Mouse (Mus musculus): Measurements from ENCODE around the gene Rad1. TPM values are rescaled to one million over a fixed set of nuclear protein-coding genes. Genes with fewer than 3 reads are reported as not detected.

The Rad1 gene
- polyA plus RNA-seq, 1 experiment from 2014 or later = 13.5 TPM

- Histone ChIP-seq H3K9ac (replicated peaks; ENCODE audit: low read length) (no peak overlapping the region), H3K9me3 (ENCODE audit: control insufficient read depth, low read length) (no peaks in the 10 kb centered on the region), H3K4me2 (ENCODE audit: low read length) (peak overlapping the region; percentile 83; the same call in 1 of the 2 replicates), H3K27me3 (ENCODE audit: control insufficient read depth, insufficient read depth, low read length) (no peaks in the 10 kb centered on the region), H3K36me3 (ENCODE audit: control insufficient read depth, insufficient read depth, low read length) (no peaks in the 10 kb centered on the region), H3K4me1 (ENCODE audit: control insufficient read depth, insufficient read depth, low read length) (peaks cover 12% of the 10 kb centered on the region; the same call in 1 of the 2 replicates), H3K4me3 (replicated peaks; ENCODE audit: low read depth, low read length) (no peak overlapping the region), H3K27ac (replicated peaks; ENCODE audit: low read depth, low read length) (no peak overlapping the region)
- DNase-seq (no peak), ATAC-seq (ENCODE audit: low FRiP score, low TSS enrichment) (no peak)
- 92% methylated on average over 3 of the region's 3 CpGs for WGBS
Observed at GRCm38 (mm10) chr15:10468761-10469160, 17.1 kb upstream of the Rad1 start.

- no peaks in the 10 kb centered on the region for H3K9me3 ChIP-seq (ENCODE audit: control insufficient read depth, low read length)
- peaks cover 12% of the 10 kb centered on the region; the same call in 1 of the 2 replicates for H3K4me1 ChIP-seq (ENCODE audit: control insufficient read depth, insufficient read depth, low read length)
- ATAC-seq (ENCODE audit: low FRiP score, low TSS enrichment) (peak; percentile 9), DNase-seq (peak; percentile 67)
- H3K9ac ChIP-seq (replicated peaks; ENCODE audit: low read length) = peak overlapping the region; percentile 87
- under 1% methylated on average over 39 of the region's 40 CpGs for WGBS
- peak overlapping the region; percentile 88 for H3K27ac ChIP-seq (replicated peaks; ENCODE audit: low read depth, low read length)
- peak overlapping the region; percentile 86 for H3K4me3 ChIP-seq (replicated peaks; ENCODE audit: low read depth, low read length)
- no peaks in the 10 kb centered on the region for H3K27me3 ChIP-seq (ENCODE audit: control insufficient read depth, insufficient read depth, low read length)
- 0 out of 2 replicates have a peak, but pooled peaks cover 4% of the 10 kb centered on the region for H3K36me3 ChIP-seq (ENCODE audit: control insufficient read depth, insufficient read depth, low read length)
- H3K4me2 ChIP-seq (ENCODE audit: low read length) = peak overlapping the region; percentile 83
Observed at GRCm38 (mm10) chr15:10469641-10470150, 16.1 kb upstream of the Rad1 start.

- H3K4me2 ChIP-seq (ENCODE audit: low read length) = peak within 1 kb of the TSS; percentile 83
- no peaks in the 10 kb centered on the region for H3K27me3 ChIP-seq (ENCODE audit: control insufficient read depth, insufficient read depth, low read length)
- DNase-seq = peak; percentile 93
- H3K36me3 ChIP-seq (ENCODE audit: control insufficient read depth, insufficient read depth, low read length) = peaks cover 7% of the 10 kb centered on the region
- ATAC-seq (ENCODE audit: low FRiP score, low TSS enrichment) = peak; percentile 97
- WGBS = under 1% methylated on average over 86 of the region's 87 CpGs
- peak within 1 kb of the TSS; percentile 86 for H3K4me3 ChIP-seq (replicated peaks; ENCODE audit: low read depth, low read length)
- H3K4me1 ChIP-seq (ENCODE audit: control insufficient read depth, insufficient read depth, low read length) = peaks cover 12% of the 10 kb centered on the region; the same call in 1 of the 2 replicates
- H3K9ac ChIP-seq (replicated peaks; ENCODE audit: low read length) = peak within 1 kb of the TSS; percentile 87
- peak within 1 kb of the TSS; percentile 88 for H3K27ac ChIP-seq (replicated peaks; ENCODE audit: low read depth, low read length)
- no peaks in the 10 kb centered on the region for H3K9me3 ChIP-seq (ENCODE audit: control insufficient read depth, low read length)
Observed at GRCm38 (mm10) chr15:10470151-10470831, 15.5 kb upstream of the Rad1 start, which contains the start of gene Dnajc21. Gene Dnajc21 (minus strand): TSS chr15:10470516.

GRCm38 (mm10) chr15:10470941-10471340 is 14.9 kb upstream of the Rad1 start:
- WGBS = 8% methylated on average over 3 of the region's 3 CpGs
- Histone ChIP-seq H3K4me3 (replicated peaks; ENCODE audit: low read depth, low read length) (peak overlapping the region; percentile 86), H3K4me2 (ENCODE audit: low read length) (peak overlapping the region; percentile 83), H3K36me3 (ENCODE audit: control insufficient read depth, insufficient read depth, low read length) (peaks cover 13% of the 10 kb centered on the region), H3K4me1 (ENCODE audit: control insufficient read depth, insufficient read depth, low read length) (peaks cover 12% of the 10 kb centered on the region; the same call in 1 of the 2 replicates), H3K27me3 (ENCODE audit: control insufficient read depth, insufficient read depth, low read length) (no peaks in the 10 kb centered on the region), H3K9me3 (ENCODE audit: control insufficient read depth, low read length) (no peaks in the 10 kb centered on the region), H3K9ac (replicated peaks; ENCODE audit: low read length) (peak overlapping the region; percentile 87; the same call in 1 of the 2 replicates), H3K27ac (replicated peaks; ENCODE audit: low read depth, low read length) (no peak overlapping the region; the same call in 1 of the 2 replicates)
- DNase-seq (no peak), ATAC-seq (ENCODE audit: low FRiP score, low TSS enrichment) (peak; percentile 9)

GRCm38 (mm10) chr15:10486365-10486839 is 584 bp downstream of the Rad1 start:
- peak; percentile 32 for ATAC-seq (ENCODE audit: low FRiP score, low TSS enrichment)
- Histone ChIP-seq H3K36me3 (ENCODE audit: control insufficient read depth, insufficient read depth, low read length) (peaks cover 33% of the 10 kb centered on the region), H3K9ac (replicated peaks; ENCODE audit: low read length) (peak overlapping the region; percentile 70), H3K9me3 (ENCODE audit: control insufficient read depth, low read length) (no peaks in the 10 kb centered on the region), H3K4me2 (ENCODE audit: low read length) (peak overlapping the region; percentile 84), H3K4me1 (ENCODE audit: control insufficient read depth, insufficient read depth, low read length) (peaks cover 13% of the 10 kb centered on the region), H3K27ac (replicated peaks; ENCODE audit: low read depth, low read length) (peak overlapping the region; percentile 75), H3K4me3 (replicated peaks; ENCODE audit: low read depth, low read length) (peak overlapping the region; percentile 82), H3K27me3 (ENCODE audit: control insufficient read depth, insufficient read depth, low read length) (no peaks in the 10 kb centered on the region)
- no peak for DNase-seq
- WGBS = 1% methylated on average over 18 of the region's 18 CpGs

GRCm38 (mm10) chr15:10487246-10487645 is 1.4 kb downstream of the Rad1 start:
- H3K4me2 ChIP-seq (ENCODE audit: low read length) = peak overlapping the region; percentile 84
- H3K4me1 ChIP-seq (ENCODE audit: control insufficient read depth, insufficient read depth, low read length) = peaks cover 13% of the 10 kb centered on the region
- peaks cover 32% of the 10 kb centered on the region for H3K36me3 ChIP-seq (ENCODE audit: control insufficient read depth, insufficient read depth, low read length)
- ATAC-seq (ENCODE audit: low FRiP score, low TSS enrichment) = no peak
- no peaks in the 10 kb centered on the region for H3K9me3 ChIP-seq (ENCODE audit: control insufficient read depth, low read length)
- no peak overlapping the region for H3K27ac ChIP-seq (replicated peaks; ENCODE audit: low read depth, low read length)
- peak; percentile 9 for DNase-seq
- H3K4me3 ChIP-seq (replicated peaks; ENCODE audit: low read depth, low read length) = no peak overlapping the region
- H3K27me3 ChIP-seq (ENCODE audit: control insufficient read depth, insufficient read depth, low read length) = no peaks in the 10 kb centered on the region
- 0 out of 2 replicates have a peak overlapping the region, but pooled peaks have one; percentile 70 for H3K9ac ChIP-seq (replicated peaks; ENCODE audit: low read length)
- WGBS = 70% methylated on average over 2 of the region's 2 CpGs

GRCm38 (mm10) chr15:10490101-10490500 is 4.3 kb downstream of the Rad1 start:
- Histone ChIP-seq H3K27me3 (ENCODE audit: control insufficient read depth, insufficient read depth, low read length) (no peaks in the 10 kb centered on the region), H3K9me3 (ENCODE audit: control insufficient read depth, low read length) (no peaks in the 10 kb centered on the region), H3K27ac (replicated peaks; ENCODE audit: low read depth, low read length) (no peak overlapping the region), H3K4me2 (ENCODE audit: low read length) (no peak overlapping the region), H3K4me3 (replicated peaks; ENCODE audit: low read depth, low read length) (no peak overlapping the region), H3K9ac (replicated peaks; ENCODE audit: low read length) (no peak overlapping the region), H3K36me3 (ENCODE audit: control insufficient read depth, insufficient read depth, low read length) (peaks cover 29% of the 10 kb centered on the region), H3K4me1 (ENCODE audit: control insufficient read depth, insufficient read depth, low read length) (peaks cover 10% of the 10 kb centered on the region)
- ATAC-seq (ENCODE audit: low FRiP score, low TSS enrichment) (no peak), DNase-seq (no peak)
- 93% methylated on average over 5 of the region's 5 CpGs for WGBS

GRCm38 (mm10) chr15:10495944-10496343 is 10.1 kb downstream of the Rad1 start:
- Histone ChIP-seq H3K27ac (replicated peaks; ENCODE audit: low read depth, low read length) (no peak overlapping the region), H3K4me2 (ENCODE audit: low read length) (no peak overlapping the region), H3K4me1 (ENCODE audit: control insufficient read depth, insufficient read depth, low read length) (no peaks in the 10 kb centered on the region), H3K4me3 (replicated peaks; ENCODE audit: low read depth, low read length) (no peak overlapping the region), H3K9ac (replicated peaks; ENCODE audit: low read length) (no peak overlapping the region), H3K27me3 (ENCODE audit: control insufficient read depth, insufficient read depth, low read length) (no peaks in the 10 kb centered on the region), H3K9me3 (ENCODE audit: control insufficient read depth, low read length) (no peaks in the 10 kb centered on the region), H3K36me3 (ENCODE audit: control insufficient read depth, insufficient read depth, low read length) (peaks cover 21% of the 10 kb centered on the region; the same call in 1 of the 2 replicates)
- DNase-seq (no peak), ATAC-seq (ENCODE audit: low FRiP score, low TSS enrichment) (no peak)
- 95% methylated on average over 11 of the region's 11 CpGs for whole genome bisulfite sequencing
